Mouse (Mus musculus) large intestine, adult 2 months (tissue): ENCODE results near the gene Fbxl14. TPM values are rescaled to one million over a fixed set of nuclear protein-coding genes. Genes with fewer than 3 reads are reported as not detected.

Source experiments
- DNase-seq: peaks from one replicate; pipeline ENCODE4 v3.0.0-alpha.2; 2012; ENCODE audit warnings: low read depth, low spot score
- WGBS: fragments of 180-500 bp; shearing (Covaris S2); methylation state at CpG from one replicate; pipeline ENCODE4 v1.1.7; 2018; 5-methylcytosine and 5-hydroxymethylcytosine counted together
- polyA plus RNA-seq: library from polyadenylated mRNA; depleted of rRNA; stranded (reverse); fragments of >200 nt; gene quantifications from 2 replicates; pipeline ENCODE4 v1.2.3, GENCODE M21; 2012

Fbxl14 gene
- polyA plus RNA-seq, 1 experiment: 47.0 TPM

DNA sequence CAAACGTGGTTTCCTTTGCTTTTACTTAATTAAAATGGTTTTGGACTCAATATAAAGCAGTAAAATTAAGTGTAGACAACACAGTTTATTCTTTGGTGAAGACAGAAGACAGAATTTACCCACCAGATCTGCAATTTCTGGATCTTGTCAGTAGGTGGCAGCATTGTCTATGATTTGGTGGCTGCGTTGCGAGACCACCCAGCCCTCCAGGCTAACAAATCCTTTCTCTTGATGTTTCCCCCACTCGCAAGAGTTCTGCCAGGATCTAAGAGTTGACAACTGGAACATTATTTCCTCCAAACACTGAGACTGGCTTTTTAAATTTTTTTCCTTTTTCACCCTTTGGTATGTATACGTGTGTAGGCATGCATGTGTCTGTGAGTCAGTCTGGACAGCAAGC is 10.3 kb downstream of the Fbxl14 start:
- 16% methylated on average over 5 of the region's 5 CpGs for WGBS
- DNase-seq: no peak

DNA sequence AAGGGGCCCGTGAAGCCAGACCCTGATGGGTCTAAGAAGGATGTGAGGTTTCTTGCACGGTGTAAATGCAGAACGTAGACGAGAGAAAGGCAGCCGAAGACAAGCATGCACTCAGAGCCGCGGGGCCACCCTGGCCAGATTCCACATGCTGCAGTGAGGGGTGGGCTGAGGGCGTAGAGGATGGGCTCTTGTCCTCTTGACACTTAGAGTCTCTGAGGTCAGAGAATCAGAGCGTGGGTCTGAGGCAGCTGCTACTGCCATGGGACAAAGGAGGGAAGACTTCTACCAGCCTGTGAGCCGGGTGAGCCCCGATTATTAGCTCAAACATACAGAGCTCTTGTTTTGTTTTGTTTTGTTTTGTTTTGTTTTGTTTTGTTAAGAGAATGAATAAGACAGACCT is 11.1 kb downstream of the Fbxl14 start:
- WGBS: 76% methylated on average over 11 of the region's 11 CpGs
- no peak for DNase-seq

DNA sequence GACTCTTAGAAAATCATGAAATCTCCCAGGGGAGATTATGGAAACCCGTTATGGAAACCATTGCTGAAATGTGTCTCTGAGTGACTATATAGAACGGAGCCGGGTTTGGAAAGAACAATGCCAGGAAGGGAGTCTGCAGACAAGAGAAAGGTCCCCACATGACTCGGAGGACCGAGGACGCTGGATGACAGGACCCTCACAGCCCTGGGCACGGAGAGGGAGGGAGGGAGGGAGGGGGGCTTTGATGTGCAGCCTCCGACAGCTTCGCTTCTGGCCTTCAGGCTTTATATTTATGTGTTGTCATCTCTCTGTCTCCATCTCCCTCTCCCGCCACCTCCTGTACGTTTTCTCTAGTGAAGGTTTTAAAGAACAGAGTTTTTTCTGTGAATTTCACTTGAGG is 11.5 kb downstream of the Fbxl14 start:
- WGBS: 83% methylated on average over 11 of the region's 11 CpGs
- no peak for DNase-seq

DNA sequence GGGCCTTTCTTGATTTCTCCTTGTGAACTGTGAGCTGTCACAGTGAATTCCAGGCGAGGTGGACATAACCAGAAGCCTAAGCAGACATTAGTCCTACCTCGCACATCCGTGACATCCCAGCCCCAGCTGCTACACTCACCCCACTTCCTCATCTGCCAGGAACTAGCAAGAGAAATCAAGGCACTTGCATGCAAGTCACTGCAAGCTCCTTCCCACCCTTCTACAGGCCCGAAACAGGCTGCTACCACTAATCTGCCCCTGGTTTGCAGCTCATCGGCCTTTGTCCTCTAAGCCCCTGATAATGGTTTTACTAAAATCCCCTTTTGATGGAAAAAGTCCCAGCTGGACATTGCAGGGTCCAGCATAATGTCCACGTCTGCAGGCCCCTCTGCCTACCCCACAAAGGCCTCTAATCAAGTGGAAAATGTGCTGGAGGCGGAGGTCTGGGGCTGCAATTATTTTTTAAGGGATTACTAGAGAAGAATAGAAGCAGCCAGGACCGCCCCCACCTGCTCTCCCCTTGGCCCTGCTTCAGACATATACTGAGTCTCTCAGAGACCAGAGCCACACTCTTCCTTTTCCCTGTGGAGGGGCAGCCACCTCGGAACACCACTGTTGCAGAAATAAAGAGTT is 12.6 kb downstream of the Fbxl14 start:
- DNase-seq: no peak
- 83% methylated on average over 9 of the region's 9 CpGs for WGBS

DNA sequence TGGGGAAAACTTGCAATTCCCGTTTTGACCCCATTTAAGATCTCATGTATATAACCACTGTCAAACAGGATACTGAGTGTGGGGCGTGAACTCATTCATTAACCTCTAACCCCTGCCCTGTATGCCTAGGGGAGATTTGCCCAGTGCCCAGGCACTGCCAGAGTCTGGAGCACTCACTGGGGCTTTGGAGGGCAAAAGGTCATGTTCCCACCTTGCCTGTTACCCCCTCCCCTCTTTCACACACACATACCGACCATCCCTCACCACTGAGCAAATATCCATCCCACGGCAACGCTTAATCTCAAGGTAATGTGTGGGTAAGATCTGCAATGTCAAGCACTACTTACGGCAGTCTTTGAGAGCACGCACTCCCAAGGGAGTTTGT is 13.2 kb downstream of the Fbxl14 start:
- DNase-seq: no peak
- 77% methylated on average over 7 of the region's 7 CpGs for whole genome bisulfite sequencing

DNA sequence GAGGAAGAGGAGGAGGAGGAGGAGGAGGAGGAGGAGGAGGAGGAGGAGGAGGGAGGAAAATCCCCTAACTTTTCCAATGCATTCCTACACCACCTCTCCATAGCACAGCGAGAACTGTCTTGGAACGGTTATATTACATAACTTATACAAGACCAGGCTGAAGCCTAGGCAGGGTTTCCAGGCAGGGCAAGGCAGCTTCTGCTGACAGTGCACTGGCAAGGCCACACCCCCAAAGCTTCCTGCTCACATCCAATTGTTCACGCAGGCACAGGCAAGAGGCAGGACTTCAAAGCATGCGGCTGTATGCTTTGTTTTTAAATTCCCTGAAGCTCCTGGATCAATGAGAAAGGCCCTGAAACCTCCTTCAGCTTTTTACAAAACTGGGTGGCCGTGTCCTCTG is 19.8 kb downstream of the Fbxl14 start:
- 9% methylated on average over 5 of the region's 5 CpGs for WGBS
- no peak for DNase-seq

DNA sequence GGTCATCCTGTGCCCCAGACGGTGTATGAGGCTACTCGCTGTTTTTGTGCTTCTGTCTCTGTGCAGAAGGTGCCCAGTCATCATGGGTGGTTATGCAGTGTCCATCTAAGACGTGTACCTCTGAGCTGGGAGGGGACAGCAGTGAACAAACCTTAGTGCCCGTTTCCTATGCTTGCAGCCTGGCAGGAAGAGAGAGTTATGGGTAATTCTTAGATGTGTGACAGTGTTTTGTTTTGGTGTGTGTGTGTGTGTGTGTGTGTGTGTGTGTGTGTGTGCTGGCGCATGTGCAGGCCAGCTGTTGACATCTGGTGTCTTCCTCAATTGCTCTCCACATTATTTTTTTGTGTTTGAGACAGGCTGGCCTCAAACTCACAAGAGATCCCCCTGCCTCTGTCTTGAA is 20.6 kb downstream of the Fbxl14 start:
- DNase-seq: no peak
- WGBS: 52% methylated on average over 5 of the region's 5 CpGs

DNA sequence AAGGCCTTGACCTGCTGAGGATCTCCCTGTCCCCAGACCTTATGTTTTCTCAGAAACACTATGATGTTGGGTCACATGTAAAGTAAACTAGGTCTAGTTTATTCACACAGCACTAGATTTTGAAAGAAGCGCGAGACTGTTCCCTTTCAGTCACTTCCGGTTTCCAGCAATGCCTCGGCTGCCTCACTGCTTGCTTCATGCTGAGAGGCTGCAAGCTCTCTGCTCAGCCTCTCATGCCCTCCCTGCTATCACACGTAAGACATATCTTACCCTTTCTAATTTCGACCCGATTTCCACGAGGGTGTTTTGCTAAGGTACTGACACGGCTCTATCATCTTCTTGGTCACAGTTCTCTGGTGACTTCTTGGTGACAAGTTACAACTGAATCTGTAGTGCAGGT is 22.6 kb downstream of the Fbxl14 start:
- 65% methylated on average over 9 of the region's 9 CpGs for WGBS
- no peak for DNase-seq

DNA sequence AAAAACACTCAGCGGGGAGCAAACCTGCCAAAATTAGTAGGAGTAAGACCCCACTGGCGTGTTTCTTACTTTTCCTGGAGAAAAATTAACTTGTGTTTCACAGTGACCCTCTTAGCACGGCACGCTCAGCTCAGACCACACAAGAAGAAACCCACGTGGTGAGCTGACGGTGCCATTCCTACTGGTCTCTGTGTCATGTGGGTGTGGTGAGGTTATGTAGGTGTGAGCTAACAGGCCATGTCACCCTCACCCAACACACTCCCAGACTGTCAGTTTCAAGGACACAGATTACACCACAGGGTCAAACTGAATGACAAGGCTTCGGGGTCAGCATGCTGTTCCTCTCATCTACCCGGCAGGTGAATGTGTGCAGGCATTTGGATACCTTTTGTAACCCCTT is 25.3 kb downstream of the Fbxl14 start:
- 81% methylated on average over 8 of the region's 8 CpGs for WGBS
- no peak for DNase-seq

DNA sequence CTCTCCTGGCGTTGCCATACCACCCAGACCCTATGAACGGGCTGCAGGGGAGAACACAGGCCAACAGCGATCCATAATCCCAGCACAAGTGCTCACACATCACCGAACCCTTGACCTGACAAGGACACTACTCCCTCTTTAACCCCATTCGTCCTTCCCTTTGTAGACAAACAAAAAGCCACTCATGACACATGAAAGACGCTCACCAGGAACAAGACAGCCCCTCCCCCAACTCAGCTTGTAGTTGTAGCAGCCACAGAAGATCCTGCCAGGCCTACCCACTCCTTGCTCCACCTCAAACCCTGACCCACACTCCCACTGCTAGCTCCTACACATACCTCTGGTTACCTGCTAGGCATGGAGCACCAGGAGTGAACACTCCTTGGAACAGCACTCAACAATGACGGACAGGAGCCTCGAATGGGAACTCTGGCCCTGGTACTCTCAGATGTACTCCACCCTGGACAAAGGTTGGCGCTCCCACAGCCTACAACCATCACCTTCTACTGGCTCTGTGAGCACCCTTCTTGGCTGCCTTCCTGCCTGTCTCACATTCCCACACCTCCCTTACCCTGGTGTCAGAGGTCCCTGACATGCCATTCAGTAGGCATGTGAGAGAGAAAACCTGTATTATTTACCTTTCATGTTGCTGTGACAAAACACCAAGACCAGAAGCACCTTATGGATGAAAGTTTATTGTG is 26.2 kb downstream of the Fbxl14 start:
- no peak for DNase-seq
- 73% methylated on average over 9 of the region's 9 CpGs for WGBS

DNA sequence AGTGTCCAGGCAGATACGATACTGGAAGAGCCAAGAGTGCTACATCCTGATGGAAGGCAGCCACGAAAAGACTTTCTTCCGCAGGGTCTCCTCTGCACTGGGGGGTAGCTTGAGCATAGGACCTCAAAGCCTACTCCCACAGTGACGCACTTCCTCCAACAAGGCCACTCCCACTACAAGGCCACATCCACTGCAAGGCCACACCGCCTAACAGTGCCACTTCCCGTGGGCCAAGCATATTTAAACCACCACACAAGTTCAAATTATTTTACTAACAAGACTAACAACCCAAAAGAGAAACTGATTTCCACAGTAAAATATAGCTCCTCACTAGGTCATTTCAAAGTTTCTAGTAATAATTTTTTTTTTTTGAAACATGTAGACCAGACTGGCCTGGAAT is 28.8 kb downstream of the Fbxl14 start:
- 90% methylated on average over 6 of the region's 6 CpGs for WGBS
- no peak for DNase-seq

DNA sequence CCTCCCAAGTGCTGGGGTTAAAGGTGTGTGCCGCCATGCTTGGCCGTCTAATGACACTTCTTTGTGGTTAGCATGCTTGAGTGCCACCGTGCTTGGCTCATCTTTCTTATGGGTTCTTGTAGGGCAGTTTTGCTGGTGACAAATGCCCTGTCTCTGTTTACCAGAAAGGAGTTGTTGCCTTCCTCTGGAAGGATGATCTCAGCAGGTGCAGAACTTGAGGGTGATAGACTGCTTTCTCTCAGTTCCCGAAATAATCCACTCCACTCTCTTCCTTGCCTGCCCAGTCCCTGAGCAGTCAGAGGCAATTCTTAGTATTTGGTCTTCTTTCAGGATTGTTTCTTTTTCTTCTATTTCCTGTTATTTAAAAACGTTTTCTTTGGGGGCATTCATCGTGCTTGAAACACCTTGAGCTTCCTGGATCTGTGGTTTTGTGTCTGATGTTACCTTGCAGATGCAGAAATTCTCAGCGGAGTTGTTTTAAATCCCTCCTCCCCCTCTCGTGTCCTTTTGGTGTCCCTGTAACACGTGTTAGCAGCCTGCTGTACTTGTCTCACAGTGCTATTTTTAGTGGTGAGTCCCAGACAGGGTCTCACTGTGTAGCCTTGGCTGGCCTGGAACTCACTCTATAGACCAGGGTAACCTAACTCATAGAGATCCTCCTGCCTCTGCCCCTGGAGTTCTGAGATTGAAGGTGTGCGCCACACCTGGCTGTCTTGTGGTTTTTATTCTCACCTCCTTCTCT is 29.3 kb downstream of the Fbxl14 start:
- WGBS: 72% methylated on average over 10 of the region's 10 CpGs
- no peak for DNase-seq

DNA sequence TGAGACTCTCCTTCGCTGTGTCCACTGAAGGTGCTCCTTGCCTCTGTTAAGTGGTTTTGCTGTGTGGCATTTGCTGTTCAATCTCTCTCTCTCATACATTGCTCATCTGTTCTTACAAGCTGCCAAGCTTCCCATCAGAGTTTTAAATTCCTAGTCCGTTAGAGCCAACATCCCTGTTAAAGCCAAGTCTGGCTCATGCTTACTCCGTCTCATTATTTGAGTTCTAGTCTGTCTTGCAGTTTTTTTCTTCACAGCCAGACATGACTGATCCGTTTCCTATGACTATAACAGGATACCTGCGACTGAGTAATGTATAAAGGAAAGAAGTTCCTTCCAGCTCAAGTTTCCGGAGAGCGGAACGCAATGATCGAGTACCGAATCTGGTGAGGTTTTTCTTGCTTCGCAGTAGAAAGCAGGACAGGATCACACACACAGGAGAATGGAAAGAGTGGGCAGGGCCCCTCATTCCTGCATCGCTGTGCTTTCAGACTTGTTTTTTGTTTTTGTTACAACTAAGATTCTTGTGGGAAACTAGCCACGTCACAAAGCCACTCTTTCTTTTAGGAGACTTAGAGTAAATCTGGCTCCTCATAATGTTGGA is 30.1 kb downstream of the Fbxl14 start:
- 85% methylated on average over 13 of the region's 13 CpGs for WGBS

DNA sequence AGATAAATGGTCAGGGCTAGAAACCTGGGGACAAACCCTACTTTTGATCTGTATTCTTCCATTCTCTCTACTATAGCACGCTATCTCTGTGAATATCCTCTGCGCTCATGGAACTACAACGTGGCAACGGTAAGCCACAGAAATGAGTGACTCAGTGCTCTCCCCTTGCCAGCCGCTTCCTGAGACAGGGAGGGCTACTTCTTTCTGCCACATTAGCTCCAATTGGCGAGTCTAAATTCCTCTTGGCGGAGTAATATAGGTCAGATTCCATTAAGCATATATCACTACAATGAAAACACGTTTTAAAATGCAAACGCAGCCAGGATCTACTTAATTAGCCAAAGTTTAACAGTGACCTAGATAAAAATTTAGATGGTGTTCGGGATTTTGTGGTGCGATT is 33.2 kb downstream of the Fbxl14 start:
- WGBS: 92% methylated on average over 11 of the region's 11 CpGs
- DNase-seq: no peak

More for the DNA sequence above, 30.1 kb downstream of the Fbxl14 start:
- DNase-seq: no peak

DNA sequence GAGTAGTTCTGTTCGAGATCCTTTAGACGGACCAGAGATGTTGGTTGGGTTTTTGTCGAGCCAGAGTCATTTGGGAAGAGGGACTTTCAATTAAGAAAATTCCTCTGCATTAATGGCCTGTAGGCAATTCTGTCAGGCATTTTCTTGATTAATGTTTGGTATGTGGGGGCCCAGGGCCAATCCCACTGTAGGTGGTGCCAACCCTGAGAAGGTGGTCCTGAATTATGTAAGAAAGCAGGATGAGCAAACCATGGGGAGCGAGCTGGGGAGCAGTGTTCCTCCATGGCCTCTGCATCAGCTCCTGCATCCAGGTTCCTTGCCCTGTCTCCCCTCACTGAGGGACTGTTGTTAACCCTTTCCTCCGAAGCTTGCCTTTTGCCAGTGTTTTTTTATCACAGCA is 34.0 kb downstream of the Fbxl14 start:
- 79% methylated on average over 5 of the region's 5 CpGs for WGBS
- no peak for DNase-seq

DNA sequence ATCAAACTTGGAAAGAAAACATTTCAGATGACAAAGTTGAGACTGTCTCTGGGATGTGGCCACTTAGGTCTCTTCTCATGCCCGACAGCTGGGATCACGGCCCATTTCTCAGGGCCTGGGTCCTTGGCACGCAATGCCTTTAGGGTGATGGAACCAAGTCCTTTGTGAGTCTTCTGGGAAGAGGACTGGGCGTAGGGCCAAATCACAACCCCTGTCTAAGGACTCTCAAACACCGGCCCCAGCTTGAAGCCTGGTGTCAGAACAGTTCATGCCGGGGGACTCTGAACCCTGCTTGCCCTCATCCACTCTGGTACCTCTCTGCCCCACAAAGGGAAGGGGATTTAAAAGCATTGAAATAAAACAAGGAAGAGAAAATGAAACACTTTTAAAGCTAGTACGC is 34.6 kb downstream of the Fbxl14 start:
- 55% methylated on average over 7 of the region's 7 CpGs for WGBS
- DNase-seq: no peak

DNA sequence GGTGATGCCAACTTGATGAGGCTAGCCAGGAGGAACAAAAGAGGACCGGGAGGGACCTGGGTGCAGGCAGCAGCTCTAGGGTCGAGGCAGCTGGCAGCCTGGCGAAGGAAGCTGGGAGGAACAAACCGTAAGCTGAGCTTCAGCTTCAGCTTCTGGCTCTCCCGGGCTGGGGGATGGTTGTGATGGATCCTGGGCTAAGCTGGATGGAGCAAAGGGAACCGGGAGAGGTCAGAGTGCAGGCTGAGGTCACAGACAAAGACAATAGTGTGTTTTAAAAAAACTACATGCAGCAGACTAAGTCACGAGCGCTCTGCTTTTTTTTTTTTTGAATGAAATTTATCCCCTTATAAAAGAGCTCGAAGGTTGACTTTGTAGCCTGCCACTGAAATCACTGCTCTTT is 41.3 kb downstream of the Fbxl14 start:
- no peak for DNase-seq
- WGBS: 51% methylated on average over 9 of the region's 9 CpGs

DNA sequence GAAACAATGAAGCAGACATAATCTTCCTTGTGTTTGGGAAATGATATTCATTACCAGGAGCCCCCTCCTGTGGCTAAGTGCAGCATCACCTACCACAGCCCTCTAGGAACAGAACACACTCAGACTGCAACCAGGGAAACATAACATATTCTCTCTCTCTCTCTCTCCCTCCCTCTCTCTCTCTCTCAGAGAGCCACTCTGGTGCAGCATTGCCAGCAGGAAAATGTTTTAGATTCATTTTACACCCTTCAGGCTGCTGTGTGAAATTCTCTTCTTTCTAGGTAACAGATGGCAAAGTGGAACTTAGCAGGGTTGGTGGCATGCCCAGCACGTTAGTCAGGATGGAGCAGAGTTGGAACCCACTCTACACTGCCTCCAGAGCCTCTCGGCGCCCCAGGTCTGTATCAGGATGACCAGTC is 42.0 kb downstream of the Fbxl14 start:
- 80% methylated on average over 3 of the region's 3 CpGs for WGBS
- DNase-seq: no peak

DNA sequence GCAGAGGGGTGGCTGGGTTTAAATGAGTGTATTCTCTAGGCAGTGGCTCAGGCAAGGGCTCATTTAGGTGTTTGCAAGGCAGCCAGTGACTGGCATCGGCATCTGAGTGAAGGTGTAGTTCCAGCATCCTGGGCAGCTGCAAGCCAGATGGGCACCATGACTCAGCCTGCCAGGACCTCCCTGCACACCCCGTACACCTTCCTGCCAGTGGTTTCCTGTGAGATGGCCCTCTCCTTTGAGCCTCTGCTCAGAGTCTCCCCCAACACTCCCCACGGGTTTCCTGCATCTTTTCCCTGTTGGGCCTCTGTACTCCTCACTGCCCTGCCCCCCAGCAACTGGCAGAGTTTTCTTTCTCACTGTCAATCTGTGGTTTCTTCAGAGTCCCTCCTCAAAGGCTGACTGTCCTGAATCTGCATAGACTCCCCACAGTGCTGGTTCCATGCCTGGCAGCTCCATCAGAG is 42.5 kb downstream of the Fbxl14 start:
- DNase-seq: no peak
- 53% methylated on average over 3 of the region's 3 CpGs for WGBS

DNA sequence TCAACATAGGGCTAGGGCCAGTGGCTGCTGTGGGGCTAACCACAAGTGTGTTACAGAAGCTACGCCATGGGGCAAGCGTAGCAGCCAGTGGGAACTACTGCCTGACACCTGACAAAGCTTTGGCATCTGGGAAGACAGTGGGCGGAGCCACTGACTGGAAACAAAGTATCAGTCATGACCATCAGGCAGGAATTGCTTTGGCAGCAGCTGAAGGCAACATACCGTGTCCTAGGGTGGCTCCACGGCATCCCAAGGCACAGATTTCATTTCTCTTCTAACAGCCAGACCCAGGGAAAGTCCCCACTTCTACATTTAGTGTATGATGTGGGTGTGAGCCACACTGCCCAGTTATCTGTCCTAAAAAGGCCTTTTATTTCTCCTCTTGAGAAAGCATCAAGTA is 47.0 kb downstream of the Fbxl14 start:
- WGBS: 64% methylated on average over 5 of the region's 5 CpGs
- no peak for DNase-seq

DNA sequence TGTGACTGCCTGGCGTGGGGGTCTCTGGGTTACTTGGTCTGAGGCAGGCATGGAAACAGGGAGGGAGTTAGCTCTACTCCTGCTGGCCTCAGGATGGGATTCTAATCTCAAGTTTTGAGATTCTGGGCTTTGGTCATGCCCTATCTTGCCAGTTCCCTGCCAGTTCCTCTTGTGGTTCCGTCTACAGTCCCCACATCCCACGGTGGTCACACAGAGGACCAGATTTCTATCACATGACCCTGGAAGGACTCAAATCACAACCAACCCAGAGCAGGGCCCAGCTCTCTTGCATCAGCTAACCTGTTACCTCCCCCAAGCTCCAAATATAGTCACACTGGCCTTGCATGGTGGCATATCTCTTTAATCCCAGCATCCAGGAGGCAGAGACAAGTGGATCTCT is 50.2 kb downstream of the Fbxl14 start:
- WGBS: 94% methylated on average over 3 of the region's 3 CpGs

More for the DNA sequence above, 50.2 kb downstream of the Fbxl14 start:
- DNase-seq: no peak
